Mouse (Mus musculus): ENCODE results near the gene Atf3. TPM values are rescaled to one million over a fixed set of nuclear protein-coding genes. Genes with fewer than 3 reads are reported as not detected.

The Atf3 gene
- polyA plus RNA-seq, 3 experiments from 2014 or later = not detected

GRCm38 (mm10) chr1:191140983-191141382 lies 76.9 kb downstream of the Atf3 start:
- ATAC-seq = no peak

DNA sequence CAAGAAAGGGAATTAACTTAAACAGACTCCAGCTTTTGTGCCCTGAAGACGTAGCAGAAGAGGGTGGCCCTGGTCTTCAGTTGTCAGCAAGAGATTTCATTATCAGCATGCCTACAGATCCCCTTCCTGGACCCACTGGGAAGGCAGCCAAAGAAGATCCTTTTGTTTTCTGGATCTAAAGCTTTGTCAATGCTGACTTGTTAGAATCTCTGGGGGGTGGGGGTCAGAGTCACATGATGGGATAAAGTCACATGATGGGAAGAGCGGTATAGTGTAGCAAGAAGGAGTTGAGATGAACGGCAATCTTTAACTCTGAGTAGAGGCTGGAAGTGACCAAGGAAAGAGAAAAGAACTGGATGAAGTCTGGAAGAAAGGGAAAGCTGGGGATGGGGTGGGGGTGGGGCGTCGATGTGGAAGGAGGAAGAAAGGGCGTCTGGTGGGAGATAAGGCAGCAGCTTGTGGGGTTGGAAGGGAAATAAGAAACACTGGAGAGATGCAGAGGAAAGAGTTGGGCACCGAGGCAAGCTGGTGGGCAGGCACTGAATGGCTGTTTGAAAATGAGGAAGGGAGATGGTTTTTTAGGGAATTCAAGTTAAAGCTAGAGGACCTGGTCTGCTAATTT lies 78.9 kb downstream of the Atf3 start:
- ATAC-seq = no peak

GRCm38 (mm10) chr1:191138436-191138835 lies 79.4 kb downstream of the Atf3 start:
- no peak for ATAC-seq

DNA sequence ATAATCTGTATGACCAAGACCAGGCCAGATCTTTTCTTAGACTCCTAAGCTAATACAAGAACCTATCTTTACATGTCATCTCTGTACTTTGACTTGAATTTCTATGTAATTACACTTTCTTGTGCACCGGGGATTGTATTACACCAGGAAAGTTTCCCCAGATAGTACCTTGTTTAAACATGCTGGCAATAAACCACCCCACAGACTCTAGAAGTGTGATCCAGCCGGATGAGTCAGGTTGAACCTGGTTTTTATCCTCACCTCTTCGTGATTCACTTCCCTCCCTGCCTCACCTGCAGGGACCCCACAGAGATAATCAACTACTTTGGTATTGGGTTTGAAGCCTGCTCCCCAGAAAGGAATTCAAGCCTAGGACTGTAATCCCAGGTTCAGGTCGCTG lies 82.4 kb downstream of the Atf3 start:
- ATAC-seq = no peak

DNA sequence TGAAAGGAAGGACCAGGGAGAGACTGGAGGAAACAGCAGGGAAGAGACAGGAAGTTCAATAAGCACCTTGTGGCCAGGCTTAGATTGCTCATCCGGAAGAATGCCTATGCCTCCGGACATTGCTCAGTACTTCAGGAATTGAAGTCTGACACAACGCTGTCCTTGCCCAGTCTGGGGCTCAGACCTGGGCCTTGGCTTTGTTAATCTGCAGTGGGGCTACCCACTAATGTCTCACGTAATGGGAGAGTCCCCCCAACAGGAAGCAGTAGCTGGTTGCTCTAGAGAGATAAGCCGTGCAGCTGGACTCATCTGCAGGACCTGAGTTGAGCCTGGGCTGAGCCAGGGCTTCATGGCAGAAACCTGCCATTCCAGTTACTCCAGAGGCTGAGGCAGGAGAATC lies 84.9 kb downstream of the Atf3 start:
- ATAC-seq = no peak

DNA sequence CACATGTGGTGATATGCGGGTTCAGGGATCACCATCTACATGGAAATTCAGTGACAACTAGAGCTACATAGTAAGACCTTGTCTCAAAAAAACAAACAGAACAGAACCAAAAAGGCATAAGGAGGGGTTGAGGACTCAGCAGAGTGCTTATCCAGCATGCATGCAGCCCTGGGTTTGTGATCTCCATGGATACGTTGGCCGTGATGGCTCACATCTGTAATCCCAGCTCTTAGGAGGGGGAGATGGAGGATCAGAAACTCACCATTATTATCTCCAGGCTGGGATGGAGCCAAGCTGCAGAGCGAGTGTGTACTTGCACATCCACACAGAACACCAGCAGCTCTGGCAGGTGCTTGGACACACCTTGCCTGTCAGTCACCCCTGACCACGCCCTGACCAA lies 85.6 kb downstream of the Atf3 start:
- ATAC-seq = no peak

DNA sequence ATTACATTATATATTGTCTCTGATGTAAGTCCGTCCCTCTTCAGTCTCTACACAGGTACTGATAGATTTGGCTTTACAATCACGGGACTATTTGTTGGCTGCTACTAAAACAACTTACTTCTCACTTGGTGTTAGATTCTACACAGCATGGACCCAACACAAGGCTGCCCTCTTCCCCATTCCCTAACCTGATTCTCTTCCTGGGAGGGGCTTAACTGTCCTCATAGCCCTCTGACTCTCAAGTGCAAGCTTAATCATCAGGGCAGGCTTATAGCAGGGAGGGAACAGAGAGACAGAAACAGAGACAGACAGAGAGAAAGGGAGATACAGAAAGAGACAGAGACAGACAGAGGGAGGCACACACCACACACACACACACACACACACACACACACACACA lies 86.1 kb downstream of the Atf3 start:
- ATAC-seq = no peak

GRCm38 (mm10) chr1:191125811-191126638 lies 91.8 kb downstream of the Atf3 start:
- peak; percentile 91 for ATAC-seq

DNA sequence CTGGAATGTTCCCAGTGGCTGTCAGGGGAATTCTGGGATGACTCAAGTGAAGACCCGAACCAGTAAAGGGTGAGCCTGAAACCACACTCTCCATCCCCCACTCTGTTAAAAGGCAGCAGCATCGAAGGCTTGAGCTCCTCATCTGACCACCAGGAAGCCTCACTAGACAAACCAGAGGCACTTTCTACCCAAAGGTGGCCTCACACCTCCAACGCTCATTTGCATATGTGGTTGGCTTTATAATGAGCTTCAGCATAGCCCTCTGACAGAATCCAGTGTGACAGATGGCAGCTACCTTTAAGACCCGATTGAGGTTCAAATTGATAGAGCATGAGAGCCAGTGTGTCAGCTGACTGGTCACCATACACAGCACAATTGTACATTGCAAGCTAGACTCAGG lies 93.6 kb downstream of the Atf3 start:
- ATAC-seq = no peak

GRCm38 (mm10) chr1:191123696-191124095 lies 94.1 kb downstream of the Atf3 start:
- no peak for ATAC-seq

DNA sequence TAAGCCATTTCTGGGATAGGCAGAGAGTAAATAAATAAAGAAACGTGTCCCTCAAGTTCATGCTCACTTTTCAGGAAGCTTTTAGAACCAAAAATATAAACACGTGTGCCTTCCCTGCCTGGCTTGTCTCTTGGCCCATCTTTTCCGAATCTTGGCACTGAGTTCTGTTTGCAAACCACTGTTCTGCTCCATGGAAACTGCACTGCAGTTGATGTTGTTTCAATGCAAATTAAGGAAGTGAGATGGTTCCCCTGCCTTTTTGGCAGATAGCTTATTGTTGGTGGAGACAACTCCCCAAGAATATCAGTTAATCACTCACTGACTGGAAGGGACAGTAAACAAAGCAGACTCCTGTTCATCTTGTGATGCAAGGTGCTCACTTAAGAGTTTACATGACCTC lies 95.1 kb downstream of the Atf3 start:
- ATAC-seq = no peak

Other genes starting within 250 kb of the Atf3 start
- gene Vash2, start 238.7 kb downstream of the Atf3 start, polyA plus RNA-seq (2017; shearing (Covaris generic)) = 1 to 10 TPM in 1 of 3 experiments, under 1 TPM in 2; 0.33 to 1.2 (median 0.59) TPM
- 10 to 100 TPM in 1 of 3 experiments, 1 to 10 TPM in 2; 5.9 to 10.2 (median 8.2) TPM for gene Flvcr1, start 191.9 kb downstream of the Atf3 start, polyA plus RNA-seq (2017; shearing (Covaris generic))
- gene Spata45, start 181.4 kb downstream of the Atf3 start, polyA plus RNA-seq (2017; shearing (Covaris generic)) = 1 to 10 TPM in 1 of 3 experiments, not detected in 2; 1.1 TPM
- 10 to 100 TPM in 2 of 3 experiments, 1 to 10 TPM in 1; 5.3 to 14.7 (median 11.0) TPM for gene Tatdn3, start 155.1 kb downstream of the Atf3 start, polyA plus RNA-seq (2017; shearing (Covaris generic))
- gene Nsl1, start 155.0 kb downstream of the Atf3 start, polyA plus RNA-seq (2017; shearing (Covaris generic)) = 1 to 10 TPM; 1.1 to 7.4 (median 4.2) TPM
- gene Batf3, start 120.2 kb downstream of the Atf3 start, polyA plus RNA-seq (2017; shearing (Covaris generic)) = 1 to 10 TPM in 1 of 3 experiments, not detected in 2; 1.4 TPM
- not detected for gene Fam71a, start 53.2 kb downstream of the Atf3 start, polyA plus RNA-seq (2017; shearing (Covaris generic))
- 1 to 10 TPM; 1.7 to 2.5 (median 1.8) TPM for gene Nenf, start 100.2 kb upstream of the Atf3 start, polyA plus RNA-seq (2017; shearing (Covaris generic))
- gene Tmem206, start 107.9 kb upstream of the Atf3 start, polyA plus RNA-seq (2017; shearing (Covaris generic)) = 10 to 100 TPM; 15.5 to 29.6 (median 23.7) TPM
- 10 to 100 TPM; 33.7 to 66.6 (median 43.3) TPM for gene Ppp2r5a, start 185.2 kb upstream of the Atf3 start, polyA plus RNA-seq (2017; shearing (Covaris generic))